Mouse (Mus musculus) liver, adult 2 months (tissue): ENCODE measurements around the gene Wdr24. TPM values are rescaled to one million over a fixed set of nuclear protein-coding genes. Genes with fewer than 3 reads are reported as not detected.

Source experiments
- DNase-seq: peaks from one replicate; pipeline ENCODE4 v3.0.0-alpha.2; 2011; ENCODE audit warnings: low read depth, low spot score; ENCODE audit errors: extremely low read depth
- H3K27ac ChIP-seq: fragments of 200-500 bp; replicated peaks from 2 replicates; pipeline ENCODE4 v1.5.1; 2012; ENCODE audit warnings: low read depth, mild to moderate bottlenecking, control low read depth, inconsistent platforms, low read length; ENCODE audit not compliant: insufficient read depth
- H3K27me3 ChIP-seq: fragments of 200-500 bp; 2 replicates; pipeline ENCODE4 v1.6.1; 2012; ENCODE audit warnings: mild to moderate bottlenecking, moderate library complexity, low read length, inconsistent platforms; ENCODE audit not compliant: control insufficient read depth, insufficient read depth
- H3K36me3 ChIP-seq: fragments of 200-500 bp; 2 replicates; pipeline ENCODE4 v1.6.1; 2012; ENCODE audit warnings: low read length, inconsistent platforms; ENCODE audit not compliant: control insufficient read depth, insufficient read depth
- H3K4me1 ChIP-seq: fragments of 200-500 bp; 2 replicates; pipeline ENCODE4 v1.6.1; 2011; ENCODE audit warnings: low read length; ENCODE audit not compliant: control insufficient read depth, insufficient read depth
- H3K4me3 ChIP-seq: fragments of 200-500 bp; 2 replicates; pipeline ENCODE4 v1.5.1; 2011; ENCODE audit warnings: low read depth, mild to moderate bottlenecking, control low read depth, low read length, moderate library complexity; ENCODE audit not compliant: insufficient read depth
- H3K79me2 ChIP-seq: fragments of 200-500 bp; 2 replicates; pipeline ENCODE4 v1.6.1; 2012; ENCODE audit warnings: inconsistent platforms, mild to moderate bottlenecking, low read length, moderate library complexity; ENCODE audit not compliant: control insufficient read depth, insufficient read depth
- H3K9ac ChIP-seq: fragments of 200-500 bp; 2 replicates; pipeline ENCODE4 v1.6.1; 2012; ENCODE audit warnings: low read depth, mild to moderate bottlenecking, control low read depth, inconsistent platforms, low read length
- CTCF ChIP-seq: fragments of 200-500 bp; IDR thresholded peaks from 2 replicates; pipeline ENCODE4 v1.5.1; 2011; ENCODE audit warnings: low read depth, low read length, control low read depth
- POLR2A ChIP-seq: fragments of 200-500 bp; IDR thresholded peaks from 2 replicates; pipeline ENCODE4 v1.6.1; 2011; ENCODE audit warnings: low read length, control low read depth; ENCODE audit not compliant: insufficient read depth; ENCODE audit errors: extremely low read depth
- WGBS: fragments of 180-500 bp; shearing (Covaris S2); methylation state at CpG from one replicate; pipeline ENCODE4 v1.1.7; 2018; 5-methylcytosine and 5-hydroxymethylcytosine counted together
- polyA plus RNA-seq: library from polyadenylated mRNA; depleted of rRNA; stranded (reverse); fragments of >200 nt; gene quantifications from 2 replicates; pipeline ENCODE4 v1.2.3, GENCODE M21; 2012
- total RNA-seq: library from RNA; depleted of rRNA; stranded (reverse); fragments of >200 nt; gene quantifications from 2 replicates; pipeline ENCODE4 v1.2.3, GENCODE M21; 2014

Gene Wdr24
- total and polyA plus RNA-seq, 2 experiments: 13.3 to 24.8 TPM

DNA sequence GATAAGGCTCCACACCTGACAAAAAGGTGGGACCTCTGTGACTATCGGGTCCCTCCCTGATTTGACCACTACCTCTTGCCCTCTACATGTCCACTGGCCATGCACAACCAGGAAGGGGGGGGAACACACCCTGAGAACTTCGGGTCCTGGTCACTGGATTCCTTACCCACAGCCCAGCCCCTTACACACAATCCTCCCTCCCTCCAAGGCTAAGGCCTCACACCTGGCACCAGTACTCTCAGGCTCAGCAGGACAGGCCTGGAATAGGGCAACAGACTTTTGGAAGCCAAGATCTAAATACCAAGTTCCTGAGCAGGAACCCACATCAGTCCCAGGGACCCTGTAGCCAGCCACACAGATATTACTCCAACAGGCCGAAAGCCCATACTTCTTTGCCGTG, 15.5 kb downstream of the Wdr24 start:
- WGBS: 63% methylated on average over 4 of the region's 4 CpGs
- Histone ChIP-seq H3K36me3 (0 out of 2 replicates have a peak, but pooled peaks cover 2% of the 10 kb centered on the region), H3K4me1 (peaks cover 59% of the 10 kb centered on the region), H3K4me3 (no peak overlapping the region), H3K9ac (peak overlapping the region; percentile 17), H3K79me2 (peaks cover 23% of the 10 kb centered on the region), H3K27ac (peak overlapping the region; percentile 66), H3K27me3 (no peaks in the 10 kb centered on the region)
- TF ChIP-seq POLR2A (no peak), CTCF (no peak)
- DNase-seq: peak; percentile 38

DNA sequence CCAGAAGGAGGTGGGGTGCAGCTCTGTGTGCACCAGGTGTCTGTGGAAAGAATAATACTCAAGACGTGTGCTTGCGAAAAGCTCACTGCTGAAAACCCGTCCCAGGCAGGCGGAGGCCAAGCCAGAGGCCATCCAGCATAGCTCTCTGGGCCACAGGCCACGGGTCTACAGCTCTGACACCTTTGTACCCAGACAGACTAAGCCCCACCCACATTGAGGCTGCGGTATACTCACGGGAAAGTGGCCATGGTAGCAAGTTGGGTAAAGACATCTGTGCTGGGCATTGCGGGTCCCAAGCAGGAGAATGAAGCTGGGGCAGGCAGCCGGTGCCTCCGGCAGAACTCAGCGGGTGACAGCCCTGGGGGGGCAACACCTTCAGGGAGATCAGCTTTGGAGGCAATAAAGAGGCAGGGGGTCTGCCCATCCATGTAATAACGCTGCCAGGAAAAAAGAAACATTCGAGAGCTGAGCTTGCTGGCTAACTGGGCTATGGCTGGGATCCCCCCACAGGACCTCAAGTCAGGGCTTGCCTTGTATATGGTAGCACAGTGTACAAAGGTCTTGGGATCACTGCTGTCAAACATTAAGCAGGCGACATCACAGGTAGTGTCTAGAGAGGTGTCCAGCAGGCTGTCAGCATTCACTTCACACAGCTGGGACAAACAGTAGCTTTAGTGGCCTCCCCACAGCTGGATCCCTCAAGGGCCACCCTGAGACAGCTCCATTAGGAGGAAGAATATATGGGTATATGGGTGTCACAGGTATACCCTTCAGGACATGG, 16.2 kb downstream of the Wdr24 start:
- 47% methylated on average over 14 of the region's 14 CpGs for WGBS
- TF ChIP-seq CTCF (no peak), POLR2A (no peak)
- H3K27me3 ChIP-seq: no peaks in the 10 kb centered on the region
- H3K4me1 ChIP-seq: peaks cover 55% of the 10 kb centered on the region
- H3K36me3 ChIP-seq: 0 out of 2 replicates have a peak, but pooled peaks cover 2% of the 10 kb centered on the region
- peak overlapping the region; percentile 17 for H3K9ac ChIP-seq
- H3K4me3 ChIP-seq: no peak overlapping the region
- peak; percentile 87 for DNase-seq
- H3K79me2 ChIP-seq: peaks cover 24% of the 10 kb centered on the region
- peak overlapping the region; percentile 73 for H3K27ac ChIP-seq

DNA sequence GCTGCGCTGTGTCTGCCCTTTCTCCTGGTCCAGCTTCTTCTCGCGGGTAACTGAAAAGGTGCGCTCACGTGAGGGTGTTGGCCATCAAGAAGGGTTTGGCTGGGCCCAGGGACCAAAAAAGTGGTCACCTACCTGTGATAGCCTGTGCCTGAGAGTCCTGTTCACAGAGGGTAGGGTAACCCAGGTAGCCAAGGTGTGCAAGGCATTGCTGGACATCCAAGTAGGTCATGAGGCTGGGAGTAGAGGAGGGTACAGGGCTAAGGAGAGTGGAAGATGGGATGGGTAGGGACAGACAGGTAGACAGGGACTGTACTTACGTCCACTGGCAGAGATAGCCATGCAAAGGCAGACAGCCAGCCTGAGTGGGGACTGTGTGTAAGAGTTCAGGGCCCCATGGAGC, 17.1 kb downstream of the Wdr24 start:
- Histone ChIP-seq H3K36me3 (0 out of 2 replicates have a peak, but pooled peaks cover 2% of the 10 kb centered on the region), H3K4me1 (peaks cover 47% of the 10 kb centered on the region), H3K27ac (no peak overlapping the region), H3K9ac (no peak overlapping the region), H3K79me2 (peaks cover 16% of the 10 kb centered on the region), H3K4me3 (no peak overlapping the region), H3K27me3 (no peaks in the 10 kb centered on the region)
- 93% methylated on average over 6 of the region's 6 CpGs for WGBS
- DNase-seq: no peak
- TF ChIP-seq CTCF: no peak
- no peak for TF ChIP-seq POLR2A

DNA sequence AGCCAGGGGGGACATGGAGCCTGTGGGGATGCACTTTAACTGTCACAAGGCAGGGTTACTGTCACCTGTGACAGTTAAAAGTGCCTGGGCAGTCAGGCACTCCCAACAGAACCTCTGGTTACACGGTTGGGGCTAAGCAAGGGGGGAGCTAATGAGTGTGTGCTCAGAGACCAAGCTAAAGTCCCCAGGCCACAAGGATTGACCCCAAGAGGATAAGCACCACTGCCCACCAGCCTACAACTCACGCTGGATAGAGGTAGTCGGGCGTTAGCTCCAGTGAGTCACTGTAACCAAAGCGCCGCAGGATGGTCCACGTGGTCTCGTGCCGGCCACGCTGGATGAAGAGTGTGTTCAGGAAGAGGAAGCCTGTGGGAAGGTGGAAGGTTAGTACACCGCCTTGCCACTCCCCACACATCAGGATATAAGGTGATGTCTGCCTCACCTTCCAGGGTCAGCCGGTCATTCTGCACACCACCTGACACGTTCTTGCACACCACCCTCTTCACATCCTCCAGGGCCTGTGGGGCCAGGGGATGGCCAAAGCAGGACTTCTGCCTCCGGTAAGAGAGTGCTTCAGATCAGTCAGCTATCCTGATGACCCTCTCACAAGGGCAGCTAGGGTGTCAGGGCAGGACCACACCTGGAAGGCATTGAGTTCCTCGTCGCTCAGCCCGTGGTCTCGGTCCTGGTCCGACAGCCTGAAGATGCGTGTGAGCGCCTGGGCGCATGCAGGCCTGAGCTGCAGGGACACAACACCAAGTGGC, 17.9 kb downstream of the Wdr24 start, which contains the start of gene Gm20683:
TSS of gene Gm20683 (minus strand) at position 647 of the 764 bp plus-strand sequence.
- H3K27ac ChIP-seq: no peak within 1 kb of the TSS
- no peak for DNase-seq
- 0 out of 2 replicates have a peak, but pooled peaks cover 2% of the 10 kb centered on the region for H3K36me3 ChIP-seq
- peaks cover 39% of the 10 kb centered on the region for H3K4me1 ChIP-seq
- peaks cover 15% of the 10 kb centered on the region; the same call in 1 of the 2 replicates for H3K79me2 ChIP-seq
- H3K9ac ChIP-seq: no peak within 1 kb of the TSS
- no peaks in the 10 kb centered on the region for H3K27me3 ChIP-seq
- TF ChIP-seq CTCF: no peak
- no peak for TF ChIP-seq POLR2A
- H3K4me3 ChIP-seq: no peak within 1 kb of the TSS
- WGBS: 95% methylated on average over 22 of the region's 22 CpGs

DNA sequence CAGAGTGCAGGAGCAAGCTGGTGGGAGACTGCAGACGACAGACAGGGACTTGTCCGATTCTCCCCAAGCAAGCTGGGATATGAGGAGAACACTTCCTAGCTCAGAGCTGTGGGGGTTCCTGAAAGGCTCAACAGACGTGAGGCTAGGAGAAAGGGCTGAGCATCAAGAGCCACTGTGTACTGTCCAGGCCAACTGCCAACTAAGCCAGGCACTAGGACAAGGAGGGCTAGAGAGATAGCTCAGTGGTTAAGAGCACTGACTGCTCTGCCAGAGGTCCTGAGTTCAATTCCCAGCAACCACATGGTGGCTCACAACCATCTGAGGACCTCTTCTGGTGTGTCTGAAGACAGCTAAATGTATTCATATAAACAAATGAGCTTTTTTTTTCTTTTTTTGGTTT, 19.1 kb downstream of the Wdr24 start:
- peaks cover 15% of the 10 kb centered on the region; the same call in 1 of the 2 replicates for H3K79me2 ChIP-seq
- WGBS: 79% methylated on average over 3 of the region's 3 CpGs
- no peak overlapping the region for H3K27ac ChIP-seq
- TF ChIP-seq CTCF (no peak), POLR2A (no peak)
- DNase-seq: no peak
- no peak overlapping the region for H3K4me3 ChIP-seq
- H3K4me1 ChIP-seq: peaks cover 30% of the 10 kb centered on the region
- no peak overlapping the region for H3K9ac ChIP-seq
- H3K27me3 ChIP-seq: no peaks in the 10 kb centered on the region
- H3K36me3 ChIP-seq: 0 out of 2 replicates have a peak, but pooled peaks cover 2% of the 10 kb centered on the region
